Mouse (Mus musculus): ENCODE results near the gene Wdr64.

The Wdr64 gene

GRCm38 (mm10) chr1:175698293-175698692, at the start of gene Wdr64:
Wdr64 (plus strand) TSS chr1:175698593.
- DNase-seq = no peak

- DNase-seq = no peak
Observed at GRCm38 (mm10) chr1:175648615-175649014, 49.8 kb upstream of the Wdr64 start.

GRCm38 (mm10) chr1:175659900-175660299, 38.5 kb upstream of the Wdr64 start:
- no peak for DNase-seq

GRCm38 (mm10) chr1:175668666-175669405, 29.6 kb upstream of the Wdr64 start:
- DNase-seq = peak; percentile 14

GRCm38 (mm10) chr1:175669456-175669855, 28.9 kb upstream of the Wdr64 start:
- no peak for DNase-seq

GRCm38 (mm10) chr1:175670042-175670441, 28.4 kb upstream of the Wdr64 start:
- DNase-seq = no peak

GRCm38 (mm10) chr1:175671626-175672025, 26.8 kb upstream of the Wdr64 start:
- no peak for DNase-seq

- DNase-seq = no peak
Observed at GRCm38 (mm10) chr1:175673563-175674325, 24.6 kb upstream of the Wdr64 start.

GRCm38 (mm10) chr1:175675116-175675515, 23.3 kb upstream of the Wdr64 start:
- DNase-seq = no peak

GRCm38 (mm10) chr1:175677459-175677858, 20.9 kb upstream of the Wdr64 start:
- DNase-seq = no peak

- no peak for DNase-seq
Observed at GRCm38 (mm10) chr1:175680995-175681394, 17.4 kb upstream of the Wdr64 start.

GRCm38 (mm10) chr1:175691686-175692245, 6.6 kb upstream of the Wdr64 start:
- no peak for DNase-seq

GRCm38 (mm10) chr1:175692246-175692996, 6.0 kb upstream of the Wdr64 start, which contains the start of the genes Opn3 and Chml:
Opn3 (minus strand) TSS chr1:175692776.
Chml (minus strand) TSS chr1:175692901.
- peak; percentile 99 for DNase-seq

GRCm38 (mm10) chr1:175692997-175693361, 5.4 kb upstream of the Wdr64 start:
- no peak for DNase-seq

- DNase-seq = peak; percentile 11
Observed at GRCm38 (mm10) chr1:175693429-175693960, 4.9 kb upstream of the Wdr64 start.

- no peak for DNase-seq
Observed at GRCm38 (mm10) chr1:175699375-175699774, 982 bp downstream of the Wdr64 start.

GRCm38 (mm10) chr1:175699796-175700195, 1.4 kb downstream of the Wdr64 start:
- no peak for DNase-seq

GRCm38 (mm10) chr1:175701145-175701544, 2.8 kb downstream of the Wdr64 start:
- no peak for DNase-seq

- DNase-seq = no peak
Observed at GRCm38 (mm10) chr1:175707599-175707998, 9.2 kb downstream of the Wdr64 start.

- no peak for DNase-seq
Observed at GRCm38 (mm10) chr1:175708013-175708412, 9.6 kb downstream of the Wdr64 start.

GRCm38 (mm10) chr1:175712338-175712909, 14.0 kb downstream of the Wdr64 start:
- DNase-seq = no peak

- no peak for DNase-seq
Observed at GRCm38 (mm10) chr1:175716832-175717231, 18.4 kb downstream of the Wdr64 start.

All from layer of hippocampus, adult 9-11 months (tissue).